Mouse (Mus musculus) layer of hippocampus, adult 2 months (tissue): Measurements from ENCODE around the gene Gmeb2. TPM values are rescaled to one million over a fixed set of nuclear protein-coding genes. Genes with fewer than 3 reads are reported as not detected.

Source experiments
- DNase-seq, 2 experiments: peaks; one replicate each; pipeline ENCODE4 v3.0.0; 2022; ENCODE audit warnings: low spot score in 2 of 2
- H3K27ac ChIP-seq: fragments of 200-600 bp; 2 replicates; pipeline ENCODE4 v1.8.1; 2022
- H3K4me3 ChIP-seq: fragments of 200-600 bp; 2 replicates; pipeline ENCODE4 v1.8.1; 2022; ENCODE audit warnings: mild to moderate bottlenecking
- CTCF ChIP-seq: fragments of 200-600 bp; conservative IDR thresholded peaks from 2 replicates; pipeline ENCODE4 v1.8.1; 2022; ENCODE audit warnings: antibody characterized with exemption, mild to moderate bottlenecking, moderate library complexity
- total RNA-seq, 2 experiments: library from RNA; stranded (reverse); gene quantifications; 2 replicates each; pipeline ENCODE4 v1.2.3; 2021

The Gmeb2 gene
- total RNA-seq, 2 experiments from 2014 or later: 18.8 to 23.5 TPM

DNA sequence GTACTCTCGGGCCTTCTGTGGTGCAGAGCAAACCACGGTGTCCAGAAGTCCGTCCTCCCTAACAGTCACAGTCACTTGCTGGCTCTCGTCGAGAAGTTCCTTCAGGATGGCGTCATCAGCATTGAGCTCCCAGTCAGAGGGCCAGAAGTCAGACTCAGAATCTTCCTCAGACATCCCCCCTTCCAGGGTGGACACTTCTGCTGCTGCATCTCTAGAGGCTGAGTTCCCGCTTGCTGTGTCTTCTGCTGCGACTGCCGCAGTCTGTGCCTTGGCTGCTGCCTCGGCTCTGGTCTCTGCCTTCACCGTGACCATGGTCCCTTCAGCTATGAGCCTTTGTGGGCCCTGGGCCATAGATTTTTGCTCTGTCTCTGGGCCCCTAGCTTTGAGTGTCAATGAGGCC is 53.2 kb downstream of the Gmeb2 start:
- Histone ChIP-seq H3K4me3 (no peak overlapping the region), H3K27ac (no peak overlapping the region)
- no peak for TF ChIP-seq CTCF
- DNase-seq: no peak

- Histone ChIP-seq H3K4me3 (no peak overlapping the region), H3K27ac (no peak overlapping the region)
- TF ChIP-seq CTCF: no peak
- no peak for DNase-seq
Observed at GRCm38 (mm10) chr2:181233443-181233842, 54.4 kb downstream of the Gmeb2 start.

GRCm38 (mm10) chr2:181231171-181231570 is 56.7 kb downstream of the Gmeb2 start:
- no peak overlapping the region for H3K27ac ChIP-seq
- DNase-seq: no peak
- H3K4me3 ChIP-seq: no peak overlapping the region
- TF ChIP-seq CTCF: no peak

DNA sequence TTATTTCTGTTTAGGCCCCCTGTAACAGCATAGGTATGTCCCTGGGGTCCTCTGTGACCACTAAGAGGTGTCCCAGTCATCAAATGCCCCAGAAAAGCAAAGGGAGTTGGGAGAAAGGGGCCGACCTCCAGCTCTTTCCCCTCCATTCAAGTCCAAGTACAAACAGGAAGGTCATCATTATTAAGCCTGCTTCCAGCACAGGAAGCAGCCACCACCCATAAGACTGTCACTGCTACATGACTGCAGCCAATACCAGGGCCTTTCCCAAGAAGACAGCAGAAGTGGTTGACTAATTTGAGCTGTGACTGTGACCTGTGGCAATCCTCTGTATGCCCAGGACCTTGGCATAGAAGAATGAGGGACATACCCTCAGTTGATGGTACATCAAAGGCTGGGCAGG is 59.5 kb downstream of the Gmeb2 start:
- 0 out of 2 replicates have a peak overlapping the region, but pooled peaks have one; percentile 10 for H3K27ac ChIP-seq
- H3K4me3 ChIP-seq: no peak overlapping the region
- DNase-seq: no peak
- no peak for TF ChIP-seq CTCF

- no peak for DNase-seq
- no peak for TF ChIP-seq CTCF
- Histone ChIP-seq H3K27ac (no peak overlapping the region), H3K4me3 (no peak overlapping the region)
Observed at GRCm38 (mm10) chr2:181227122-181227521, 60.7 kb downstream of the Gmeb2 start.

GRCm38 (mm10) chr2:181224994-181225393 is 62.8 kb downstream of the Gmeb2 start:
- Histone ChIP-seq H3K4me3 (no peak overlapping the region), H3K27ac (no peak overlapping the region)
- TF ChIP-seq CTCF: no peak
- DNase-seq: no peak

GRCm38 (mm10) chr2:181220361-181220760 is 67.5 kb downstream of the Gmeb2 start:
- no peak for DNase-seq
- no peak overlapping the region for H3K4me3 ChIP-seq
- no peak for TF ChIP-seq CTCF
- peak overlapping the region; percentile 68; the same call in 1 of the 2 replicates for H3K27ac ChIP-seq

DNA sequence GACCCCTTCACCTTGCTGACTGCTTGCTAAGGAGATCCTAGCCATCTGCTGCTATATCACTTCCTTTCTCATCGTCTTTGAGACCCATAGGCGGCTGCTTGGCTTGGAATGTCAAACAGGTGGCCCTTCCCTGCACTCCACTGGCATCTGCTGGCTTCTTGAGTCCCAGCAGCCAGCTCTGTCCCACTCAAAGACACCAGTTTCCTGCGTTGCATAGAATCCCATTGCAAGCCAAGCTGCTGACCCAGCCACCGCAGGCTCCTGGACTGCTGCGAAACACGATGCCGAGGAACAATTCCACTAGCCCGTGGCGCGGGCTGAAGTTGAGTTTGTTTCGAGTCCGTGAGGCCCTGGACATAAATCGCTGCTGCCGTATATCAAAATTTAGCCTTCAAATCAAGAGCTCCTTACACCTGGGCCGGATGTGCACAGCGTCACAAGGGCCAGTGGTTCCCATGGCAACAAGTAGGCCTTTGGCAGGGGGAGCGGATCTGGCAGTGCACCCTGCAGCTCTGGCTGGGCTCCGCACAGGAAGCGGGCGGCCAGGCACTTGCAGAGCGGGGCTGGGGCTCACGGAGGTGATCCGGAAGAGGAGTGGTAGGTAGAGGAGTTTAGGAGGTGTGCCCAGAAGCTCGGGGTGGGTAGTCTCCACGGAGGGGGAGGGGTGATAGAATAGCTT is 68.2 kb downstream of the Gmeb2 start, which contains the start of gene Fndc11:
Gene Fndc11 (plus strand): TSS at position 476 of the 679 bp plus-strand sequence.
- peak; percentile 46 to 60 for DNase-seq
- Histone ChIP-seq H3K4me3 (peak within 1 kb of the TSS; percentile 50), H3K27ac (peak within 1 kb of the TSS; percentile 68)
- peak; percentile 39 for TF ChIP-seq CTCF

- H3K4me3 ChIP-seq: no peak overlapping the region
- DNase-seq: no peak
- H3K27ac ChIP-seq: peak overlapping the region; percentile 68
- TF ChIP-seq CTCF: no peak
Observed at GRCm38 (mm10) chr2:181218881-181219485, 68.9 kb downstream of the Gmeb2 start.

- Histone ChIP-seq H3K27ac (no peak overlapping the region), H3K4me3 (no peak overlapping the region)
- DNase-seq: no peak
- TF ChIP-seq CTCF: no peak
Observed at GRCm38 (mm10) chr2:181216037-181216436, 71.8 kb downstream of the Gmeb2 start.

GRCm38 (mm10) chr2:181213021-181213445 is 74.8 kb downstream of the Gmeb2 start, which contains the start of gene Srms:
Srms (minus strand) TSS chr2:181213185.
- Histone ChIP-seq H3K27ac (no peak within 1 kb of the TSS), H3K4me3 (peak within 1 kb of the TSS; percentile 49)
- TF ChIP-seq CTCF: no peak
- no peak for DNase-seq

DNA sequence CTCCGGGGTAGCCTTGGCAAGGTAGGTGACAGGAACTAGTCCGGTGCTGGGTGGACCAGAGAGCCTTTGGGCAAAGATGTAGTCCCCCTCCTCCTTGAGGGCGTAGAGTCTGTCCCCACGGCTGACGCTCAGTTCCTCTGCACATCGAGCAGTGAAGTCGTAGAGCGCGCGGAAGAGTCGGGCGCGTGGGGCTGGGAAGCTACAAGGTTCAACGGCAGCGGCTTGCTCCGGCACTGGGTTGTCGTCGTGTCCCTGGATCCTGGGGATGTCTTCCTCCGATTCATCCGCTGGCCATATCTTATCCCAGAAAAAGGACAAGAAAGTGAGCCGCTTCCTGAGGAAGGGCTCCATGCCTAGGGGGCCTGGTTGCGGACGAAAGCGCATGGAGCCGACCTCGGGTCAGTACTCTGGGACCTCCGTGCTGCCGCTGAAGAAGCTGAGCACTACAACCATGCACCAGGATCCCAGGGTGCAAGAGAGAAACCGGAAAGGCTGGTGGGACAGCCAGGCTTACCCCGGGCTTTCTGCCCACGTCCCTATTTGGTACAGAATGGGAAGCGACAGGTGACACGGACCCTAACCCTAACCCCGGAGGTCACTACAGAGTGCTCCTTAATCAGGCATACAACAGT is 75.3 kb downstream of the Gmeb2 start:
- Histone ChIP-seq H3K4me3 (peak overlapping the region; percentile 49), H3K27ac (no peak overlapping the region)
- DNase-seq: no peak
- TF ChIP-seq CTCF: no peak

GRCm38 (mm10) chr2:181206118-181206517 is 81.7 kb downstream of the Gmeb2 start:
- no peak for DNase-seq
- Histone ChIP-seq H3K4me3 (no peak overlapping the region), H3K27ac (no peak overlapping the region)
- no peak for TF ChIP-seq CTCF
